Comparison of ENCODE assay signal across 1 mouse cellular context in the genomic region with DNA sequence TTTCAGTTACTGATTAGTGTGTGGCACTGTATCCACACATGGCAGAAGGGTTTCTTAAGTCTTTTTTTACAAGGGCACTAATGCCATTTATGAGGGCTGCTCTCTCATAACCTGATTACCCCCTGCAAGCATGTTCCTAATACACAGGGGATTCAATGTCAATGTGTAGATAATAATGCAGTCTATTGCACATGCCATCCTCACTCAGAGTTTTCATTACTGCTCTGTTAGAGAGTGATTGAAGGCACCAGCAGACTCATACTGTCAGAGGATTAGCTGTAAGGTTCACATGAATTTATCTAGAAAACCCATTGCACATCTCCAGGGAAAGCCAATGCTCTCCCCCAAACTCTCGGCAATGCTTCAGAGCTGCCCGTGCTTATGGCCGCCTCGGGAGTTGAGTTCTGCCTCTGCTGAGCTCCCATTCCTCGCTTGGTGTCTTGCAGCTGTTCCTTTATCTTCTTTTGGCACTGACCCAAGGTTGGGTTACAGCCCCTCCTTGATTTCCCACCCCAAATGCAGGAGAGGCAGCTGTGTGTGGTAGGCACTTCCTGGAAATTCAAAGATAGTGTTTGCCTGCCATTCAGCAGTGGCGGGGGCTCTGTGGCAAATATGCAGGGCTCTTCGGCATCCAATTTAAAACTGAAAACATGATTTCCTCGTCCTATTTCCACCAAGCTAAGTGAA.
TF ChIP-seq lines count a peak whose summit lies in the region.

No protein-coding gene starts in this region.

TF ChIP-seq in MEL, 35 proteins besides CTCF, POLR2A, EP300 and RAD21:
- no peak for TF ChIP-seq ZNF384 (IDR thresholded peaks at IDR 0.05; ENCODE audit: low read depth, low read length)
- no peak for TF ChIP-seq NRF1 (IDR thresholded peaks at IDR 0.05; ENCODE audit: insufficient read depth, low read depth, low read length, poor library complexity, severe bottlenecking)
- TF ChIP-seq BHLHE40 (IDR thresholded peaks at IDR 0.05; ENCODE audit: borderline replicate concordance, low read depth, low read length), result no peak
- TF ChIP-seq RCOR1 (IDR thresholded peaks at IDR 0.05; ENCODE audit: low read depth, low read length), result peak; percentile 90
- no peak for TF ChIP-seq CHD2 (IDR thresholded peaks at IDR 0.05; ENCODE audit: low read length)
- no peak for TF ChIP-seq JUND (IDR thresholded peaks at IDR 0.05; ENCODE audit: low read depth, low read length)
- no peak for TF ChIP-seq CHD1 (IDR thresholded peaks at IDR 0.05; ENCODE audit: low read depth, low read length)
- TF ChIP-seq USF1 (IDR thresholded peaks at IDR 0.05; ENCODE audit: low read depth, low read length), result no peak
- peak; percentile 62 for TF ChIP-seq GATA1 (IDR thresholded peaks at IDR 0.05; ENCODE audit: low read depth, low read length)
- peak; percentile 85; the same call in 1 of the 2 replicates for TF ChIP-seq MAZ (IDR thresholded peaks at IDR 0.05; ENCODE audit: low read depth, low read length)
- no peak for TF ChIP-seq GABPA (IDR thresholded peaks at IDR 0.05; ENCODE audit: low read depth, low read length)
- TF ChIP-seq MEF2A (IDR thresholded peaks at IDR 0.05; ENCODE audit: extremely low read depth, insufficient replicate concordance, low read depth, low read length, poor library complexity, severe bottlenecking), result no peak
- 0 out of 2 replicates have a peak, but pooled peaks have one; percentile 19 for TF ChIP-seq TAL1 (IDR thresholded peaks at IDR 0.05; ENCODE audit: low read length)
- TF ChIP-seq E2F4 (IDR thresholded peaks at IDR 0.05; ENCODE audit: borderline replicate concordance, low read depth, low read length), result no peak
- TF ChIP-seq MYB (IDR thresholded peaks at IDR 0.05; ENCODE audit: low read depth, low read length), result no peak
- peak; percentile 97 for TF ChIP-seq ETS1 (IDR thresholded peaks at IDR 0.05; ENCODE audit: low read depth, low read length)
- peak; percentile 83 for TF ChIP-seq TCF12 (IDR thresholded peaks at IDR 0.05; ENCODE audit: low read depth, low read length)
- TF ChIP-seq SMC3 (IDR thresholded peaks at IDR 0.05; ENCODE audit: low read depth, low read length), result no peak
- peak; percentile 78 for TF ChIP-seq SIN3A (IDR thresholded peaks at IDR 0.05; ENCODE audit: low read length)
- no peak for TF ChIP-seq KAT2A (conservative IDR thresholded peaks at IDR 0.05; ENCODE audit: low read depth, low read length)
- TF ChIP-seq POLR2AphosphoS2 (IDR thresholded peaks at IDR 0.05; ENCODE audit: low read length), result no peak
- TF ChIP-seq USF2 (IDR thresholded peaks at IDR 0.05; ENCODE audit: borderline replicate concordance in 1 of 2, insufficient read depth in 1 of 2, low read depth in 1 of 2, low read length in 2 of 2), result no peak
- TF ChIP-seq ELF1 (IDR thresholded peaks at IDR 0.05; ENCODE audit: low read depth, low read length), result peak; percentile 75
- no peak; the same call in 1 of the 2 replicates for TF ChIP-seq MYC (IDR thresholded peaks at IDR 0.05; ENCODE audit: low read depth, low read length)
- no peak for TF ChIP-seq MXI1 (IDR thresholded peaks at IDR 0.05; ENCODE audit: low read depth, low read length)
- TF ChIP-seq MAFK (IDR thresholded peaks at IDR 0.05; ENCODE audit: borderline replicate concordance, low read depth, low read length), result no peak
